Mouse (Mus musculus) midbrain, embryonic 11.5 days (tissue): ENCODE results near the gene Lmo7. TPM values are rescaled to one million over a fixed set of nuclear protein-coding genes. Genes with fewer than 3 reads are reported as not detected.

Source experiments
- ATAC-seq: fragments of 200-750 bp; cut with Nextera tagmentation; 2 replicates; pipeline ENCODE4 v1.8.0; 2017; ENCODE audit warnings: moderate TSS enrichment, moderate library complexity; ENCODE audit not compliant: low FRiP score
- DNase-seq: peaks from one replicate; pipeline ENCODE4 v3.0.0; 2015; ENCODE audit warnings: low spot score; ENCODE audit errors: missing footprints
- H3K27ac ChIP-seq: fragments of 300-500 bp; sonication (generic); 2 replicates; pipeline ENCODE4 v1.5.1; 2014; ENCODE audit warnings: low read depth, low read length
- H3K27me3 ChIP-seq: fragments of 300-500 bp; sonication (generic); 2 replicates; pipeline ENCODE4 v1.6.1; 2014; ENCODE audit warnings: mild to moderate bottlenecking, low read length, moderate library complexity, mixed read lengths; ENCODE audit not compliant: control insufficient read depth, insufficient read depth
- H3K36me3 ChIP-seq: fragments of 300-500 bp; sonication (generic); 2 replicates; pipeline ENCODE4 v1.6.1; 2014; ENCODE audit warnings: mild to moderate bottlenecking, low read length, moderate library complexity, mixed read lengths; ENCODE audit not compliant: control insufficient read depth, insufficient read depth
- H3K4me1 ChIP-seq: fragments of 300-500 bp; sonication (generic); 2 replicates; pipeline ENCODE4 v1.6.1; 2014; ENCODE audit warnings: low read length; ENCODE audit not compliant: control insufficient read depth, insufficient read depth
- H3K4me2 ChIP-seq: fragments of 300-500 bp; sonication (generic); 2 replicates; pipeline ENCODE4 v1.6.1; 2014; ENCODE audit warnings: mild to moderate bottlenecking, moderate library complexity
- H3K4me3 ChIP-seq: fragments of 300-500 bp; sonication (generic); 2 replicates; pipeline ENCODE4 v1.5.1; 2014; ENCODE audit warnings: low read depth, low read length
- H3K9ac ChIP-seq: fragments of 300-500 bp; sonication (generic); 2 replicates; pipeline ENCODE4 v1.6.1; 2014; ENCODE audit warnings: low read length
- H3K9me3 ChIP-seq: fragments of 300-500 bp; sonication (generic); 2 replicates; pipeline ENCODE4 v1.6.1; 2016; ENCODE audit warnings: low read length; ENCODE audit not compliant: control insufficient read depth
- WGBS: fragments of 180-500 bp; shearing (Covaris S2); extraction: QIAGEN DNeasy Blood & Tissue Kit; methylation state at CpG from one replicate; pipeline ENCODE4 v1.1.7; 2014; 5-methylcytosine and 5-hydroxymethylcytosine counted together
- polyA plus RNA-seq: library from polyadenylated mRNA; unstranded; fragments of >200 nt; fragmentation: Nextera tagmentation; extraction: Ambion mirVana; gene quantifications from 2 replicates; pipeline ENCODE4 v1.2.1, GENCODE M21; 2014

Lmo7 gene
- polyA plus RNA-seq, 1 experiment from 2014 or later = 0.82 TPM

DNA sequence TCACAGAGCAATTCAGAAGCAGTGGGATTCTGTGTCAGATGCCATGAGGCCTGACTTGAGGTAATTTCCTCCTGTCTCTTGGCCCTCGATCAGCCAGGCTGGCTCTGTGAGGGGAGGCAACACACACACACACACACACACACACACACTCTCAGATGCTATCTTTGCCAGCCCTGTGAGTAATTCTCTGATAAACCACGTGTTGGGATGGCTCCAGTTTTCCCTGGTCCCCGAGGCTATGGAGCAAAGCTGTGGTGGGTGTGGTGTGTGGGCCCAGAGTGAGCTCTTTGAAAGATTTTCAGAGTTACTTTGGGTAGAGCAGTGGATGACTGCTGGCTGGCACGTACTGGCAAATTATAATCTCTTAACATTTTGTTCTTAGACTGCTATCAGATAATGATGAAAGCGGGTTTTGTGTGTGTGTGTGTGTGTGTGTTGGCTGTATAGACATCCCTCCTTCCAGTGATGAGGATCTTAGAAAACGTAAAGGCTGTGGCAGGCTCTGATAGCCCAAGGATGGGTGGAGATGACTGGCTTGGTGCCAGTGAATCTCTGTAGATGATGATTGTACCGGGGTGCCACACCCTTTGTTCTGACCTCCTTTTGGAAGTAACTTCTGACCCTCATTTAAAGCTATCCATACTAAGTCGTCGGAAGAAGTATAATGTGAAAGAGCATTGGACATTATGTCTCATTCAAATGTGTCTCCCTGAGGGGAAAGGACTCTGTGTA is 140.6 kb downstream of the Lmo7 start:
- ATAC-seq = no peak
- no peaks in the 10 kb centered on the region for H3K36me3 ChIP-seq
- no peak overlapping the region for H3K9ac ChIP-seq
- no peaks in the 10 kb centered on the region for H3K4me1 ChIP-seq
- no peak for DNase-seq
- H3K4me3 ChIP-seq = no peak overlapping the region
- H3K9me3 ChIP-seq = no peaks in the 10 kb centered on the region
- no peak overlapping the region for H3K4me2 ChIP-seq
- H3K27ac ChIP-seq = no peak overlapping the region
- WGBS = 76% methylated on average over 9 of the region's 9 CpGs
- H3K27me3 ChIP-seq = no peaks in the 10 kb centered on the region

DNA sequence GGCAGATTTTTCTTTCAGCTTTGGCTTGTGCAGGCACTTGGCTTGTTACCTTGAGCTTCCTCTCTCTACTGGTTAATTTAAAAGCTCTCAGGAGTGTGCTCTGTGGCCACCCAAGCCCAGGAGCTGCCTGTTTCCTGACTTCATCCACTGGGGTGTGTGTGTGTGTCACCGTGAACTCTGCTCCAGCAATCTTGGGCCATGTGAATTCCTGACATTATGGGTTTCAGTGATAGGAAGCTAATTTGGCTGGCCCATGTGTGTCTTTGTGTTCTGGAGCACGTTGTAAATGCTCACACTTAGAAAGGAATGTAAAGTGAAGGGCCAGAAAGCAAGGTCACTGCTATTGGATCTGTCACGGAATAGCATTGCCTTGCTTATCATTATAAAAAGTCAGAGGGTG is 143.1 kb downstream of the Lmo7 start:
- no peaks in the 10 kb centered on the region for H3K27me3 ChIP-seq
- no peaks in the 10 kb centered on the region for H3K4me1 ChIP-seq
- DNase-seq (no peak), ATAC-seq (no peak)
- no peaks in the 10 kb centered on the region for H3K9me3 ChIP-seq
- H3K27ac ChIP-seq = no peak overlapping the region
- H3K9ac ChIP-seq = no peak overlapping the region
- 83% methylated on average over 3 of the region's 3 CpGs for WGBS
- H3K4me3 ChIP-seq = no peak overlapping the region
- no peak overlapping the region for H3K4me2 ChIP-seq
- no peaks in the 10 kb centered on the region for H3K36me3 ChIP-seq

- no peaks in the 10 kb centered on the region for H3K27me3 ChIP-seq
- 78% methylated on average over 8 of the region's 8 CpGs for WGBS
- H3K4me2 ChIP-seq = no peak overlapping the region
- DNase-seq = no peak
- H3K36me3 ChIP-seq = no peaks in the 10 kb centered on the region
- no peak overlapping the region for H3K4me3 ChIP-seq
- no peak overlapping the region for H3K9ac ChIP-seq
- H3K27ac ChIP-seq = no peak overlapping the region
- no peak for ATAC-seq
- no peaks in the 10 kb centered on the region for H3K4me1 ChIP-seq
- H3K9me3 ChIP-seq = no peaks in the 10 kb centered on the region
These were observed 148.7 kb downstream of the Lmo7 start for GRCm38 (mm10) chr14:101878346-101879049.

DNA sequence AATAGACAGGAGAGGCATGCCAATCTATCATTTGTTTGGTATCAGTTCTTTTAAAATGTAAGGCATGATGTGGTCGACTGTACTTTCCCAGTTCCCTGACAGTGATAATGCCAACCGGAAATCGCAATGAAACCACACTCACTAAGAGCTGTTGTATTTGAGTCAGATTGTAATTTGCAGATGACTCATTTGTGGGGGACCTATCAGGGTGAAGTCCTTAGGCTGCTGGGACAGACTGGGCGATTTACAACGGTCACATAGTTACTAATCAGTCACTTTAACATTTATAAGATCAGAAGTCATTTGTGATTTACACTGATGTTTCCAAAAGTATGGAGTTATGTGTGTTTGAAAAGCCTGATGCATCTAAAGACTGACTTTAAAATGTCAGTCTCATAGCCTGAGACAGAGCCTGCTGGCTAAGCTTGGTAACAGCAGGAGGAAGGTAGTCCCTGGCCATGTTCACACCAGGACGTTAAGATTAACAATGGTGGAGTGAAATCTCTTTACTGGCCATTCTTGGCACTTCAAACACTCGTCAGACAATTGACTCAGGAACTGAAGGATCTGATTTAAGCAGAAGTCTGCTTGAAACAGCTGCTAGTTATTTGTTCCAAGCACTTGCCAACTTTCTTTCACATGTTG is 149.4 kb downstream of the Lmo7 start:
- ATAC-seq (peak; percentile 63; the same call in 1 of the 2 replicates), DNase-seq (no peak)
- Histone ChIP-seq H3K4me2 (no peak overlapping the region), H3K4me1 (no peaks in the 10 kb centered on the region), H3K9me3 (no peaks in the 10 kb centered on the region), H3K9ac (no peak overlapping the region), H3K36me3 (no peaks in the 10 kb centered on the region), H3K27me3 (no peaks in the 10 kb centered on the region), H3K27ac (no peak overlapping the region), H3K4me3 (no peak overlapping the region)
- WGBS = 45% methylated on average over 7 of the region's 7 CpGs

- Histone ChIP-seq H3K4me2 (no peak overlapping the region), H3K4me1 (no peaks in the 10 kb centered on the region), H3K36me3 (no peaks in the 10 kb centered on the region), H3K27ac (no peak overlapping the region), H3K4me3 (no peak overlapping the region), H3K9ac (no peak overlapping the region), H3K27me3 (no peaks in the 10 kb centered on the region), H3K9me3 (no peaks in the 10 kb centered on the region)
- whole genome bisulfite sequencing = 51% methylated on average over 5 of the region's 5 CpGs
- ATAC-seq (no peak), DNase-seq (no peak)
These were observed 153.2 kb downstream of the Lmo7 start for GRCm38 (mm10) chr14:101882966-101883365.

DNA sequence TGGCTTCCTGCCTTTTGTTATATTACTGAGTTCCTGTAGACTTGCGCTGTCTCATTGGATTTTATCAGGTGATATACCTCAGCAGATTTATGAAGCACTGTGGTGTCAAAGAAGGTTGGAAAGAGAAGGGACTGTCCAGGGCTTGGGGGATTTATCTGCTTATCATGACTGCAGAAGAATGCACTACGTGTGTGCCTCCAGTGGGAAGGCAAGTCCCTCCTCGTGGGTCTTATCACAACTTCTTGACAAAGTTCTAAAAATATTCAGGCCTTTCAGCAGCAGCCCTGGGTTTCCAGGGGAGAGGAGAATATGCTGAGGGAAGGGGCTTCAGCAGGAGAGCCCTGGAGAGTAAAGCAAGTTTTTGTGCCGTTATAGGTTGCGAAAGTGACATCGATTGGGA is 154.0 kb downstream of the Lmo7 start:
- 89% methylated on average over 6 of the region's 6 CpGs for WGBS
- Histone ChIP-seq H3K4me3 (no peak overlapping the region), H3K27me3 (no peaks in the 10 kb centered on the region)

DNA sequence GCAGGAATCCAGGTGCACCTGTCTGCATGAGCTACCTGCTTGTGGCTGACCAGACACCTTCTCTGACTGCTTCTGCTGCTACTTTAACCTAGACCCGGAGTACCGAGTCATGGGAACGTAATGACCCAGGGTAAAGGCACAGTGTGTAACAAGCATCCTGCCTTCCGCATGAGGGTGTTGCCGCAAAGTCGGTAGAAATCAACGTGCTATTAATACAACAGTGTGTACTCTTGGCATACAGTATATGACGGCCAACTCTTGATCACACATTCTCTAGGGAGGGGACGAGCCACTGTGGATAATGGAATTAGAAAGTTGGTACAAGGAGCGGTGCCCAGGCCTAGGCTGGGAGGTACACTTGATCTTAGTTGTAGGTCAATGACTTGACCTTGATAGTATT is 156.6 kb downstream of the Lmo7 start:
- 94% methylated on average over 10 of the region's 10 CpGs for WGBS

More for the DNA sequence above, 154.0 kb downstream of the Lmo7 start:
- ATAC-seq = no peak
- Histone ChIP-seq H3K36me3 (no peaks in the 10 kb centered on the region), H3K4me1 (no peaks in the 10 kb centered on the region), H3K4me2 (no peak overlapping the region), H3K9ac (no peak overlapping the region), H3K9me3 (no peaks in the 10 kb centered on the region), H3K27ac (no peak overlapping the region)
- no peak for DNase-seq

GRCm38 (mm10) chr14:101891903-101892448 is 162.2 kb downstream of the Lmo7 start:
- 87% methylated on average over 10 of the region's 10 CpGs for WGBS
- no peaks in the 10 kb centered on the region for H3K27me3 ChIP-seq
- H3K4me3 ChIP-seq = no peak overlapping the region
- no peaks in the 10 kb centered on the region for H3K36me3 ChIP-seq
- H3K4me1 ChIP-seq = no peaks in the 10 kb centered on the region
- no peaks in the 10 kb centered on the region for H3K9me3 ChIP-seq
- ATAC-seq (no peak), DNase-seq (no peak)
- H3K27ac ChIP-seq = no peak overlapping the region
- no peak overlapping the region for H3K9ac ChIP-seq
- no peak overlapping the region for H3K4me2 ChIP-seq

More for the DNA sequence above, 156.6 kb downstream of the Lmo7 start:
- ATAC-seq (no peak), DNase-seq (no peak)
- Histone ChIP-seq H3K27ac (no peak overlapping the region), H3K9ac (no peak overlapping the region), H3K4me2 (no peak overlapping the region), H3K4me3 (no peak overlapping the region), H3K9me3 (no peaks in the 10 kb centered on the region), H3K36me3 (no peaks in the 10 kb centered on the region), H3K27me3 (no peaks in the 10 kb centered on the region), H3K4me1 (no peaks in the 10 kb centered on the region)

GRCm38 (mm10) chr14:101892496-101892895 is 162.7 kb downstream of the Lmo7 start:
- H3K27me3 ChIP-seq = no peaks in the 10 kb centered on the region
- no peak for ATAC-seq
- 89% methylated on average over 8 of the region's 8 CpGs for WGBS

More at GRCm38 (mm10) chr14:101892496-101892895, 162.7 kb downstream of the Lmo7 start:
- DNase-seq = no peak
- Histone ChIP-seq H3K4me2 (no peak overlapping the region), H3K27ac (no peak overlapping the region), H3K36me3 (no peaks in the 10 kb centered on the region), H3K4me1 (no peaks in the 10 kb centered on the region), H3K4me3 (no peak overlapping the region), H3K9me3 (no peaks in the 10 kb centered on the region), H3K9ac (no peak overlapping the region)
